Mouse (Mus musculus): ENCODE measurements around the gene Otof. TPM values are rescaled to one million over a fixed set of nuclear protein-coding genes. Genes with fewer than 3 reads are reported as not detected.

Otof gene
- total RNA-seq, 2 experiments from 2014 or later: 0.35 to 0.36 TPM

GRCm38 (mm10) chr5:30341601-30342365 is 119.9 kb downstream of the Otof start:
- DNase-seq: no peak

GRCm38 (mm10) chr5:30340815-30341214 is 120.9 kb downstream of the Otof start:
- no peak for DNase-seq

Other genes starting within 250 kb of the Otof start
- 10 to 100 TPM; 11.9 to 15.3 TPM for gene Selenoi, start 229.4 kb downstream of the Otof start, total RNA-seq (2021)
- gene Drc1, start 180.5 kb downstream of the Otof start, total RNA-seq (2021): under 1 TPM in 1 of 2 experiments, not detected in 1; 0.49 TPM
- gene 1700001C02Rik, start 4.1 kb upstream of the Otof start, total RNA-seq (2021): not detected
- not detected for gene Cib4, start 83.9 kb upstream of the Otof start, total RNA-seq (2021)
- gene Kcnk3, start 126.2 kb upstream of the Otof start, total RNA-seq (2021): 1 to 10 TPM; 1.2 to 1.8 TPM
- gene Slc35f6, start 186.0 kb upstream of the Otof start, total RNA-seq (2021): 10 to 100 TPM; 13.3 to 15.4 TPM
- 10 to 100 TPM; 16.7 to 17.2 TPM for gene Cenpa, start 204.8 kb upstream of the Otof start, total RNA-seq (2021)
- gene Dpysl5, start 249.6 kb upstream of the Otof start, total RNA-seq (2021): 1 to 10 TPM; 2.7 to 3.2 TPM

Measured in gastrocnemius, postnatal 10 days (tissue).